Mouse (Mus musculus) colon, adult 2 months (tissue): ENCODE results near the gene Adam6a. TPM values are rescaled to one million over a fixed set of nuclear protein-coding genes. Genes with fewer than 3 reads are reported as not detected.

ENCODE experiments used
- polyA plus RNA-seq: library from polyadenylated mRNA; depleted of rRNA; stranded (reverse); fragments of >200 nt; gene quantifications from 2 replicates; pipeline ENCODE4 v1.2.3, GENCODE M21; 2012; rRNA removed

The Adam6a gene
- polyA plus RNA-seq, result not detected in 2 replicates

DNA sequence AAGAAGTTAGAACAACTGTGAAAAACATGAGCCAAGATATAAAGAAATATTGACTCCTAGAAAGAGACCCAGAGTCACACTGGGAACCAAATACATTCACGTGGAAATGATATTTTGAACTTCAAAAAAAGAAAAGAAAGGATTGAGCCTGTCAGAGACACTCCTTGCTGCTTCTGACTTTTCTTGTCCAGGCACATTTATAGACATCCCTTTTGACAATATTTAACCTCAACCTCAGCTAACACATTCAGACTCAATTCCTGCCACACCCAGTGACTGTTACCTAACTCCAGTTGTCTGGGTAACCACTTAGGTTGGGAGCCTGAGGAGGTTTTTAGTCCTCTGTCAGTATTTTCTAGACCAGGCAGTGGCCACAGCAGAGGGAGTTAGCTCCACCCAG lies at the start of gene Adam6a:
Gene Adam6a, plus strand, starts transcription at position 301 of the 400 bp plus-strand sequence.

Other genes with a start within 250 kb of the Adam6a start
- gene Adam6b, start 54.4 kb upstream of the Adam6a start, polyA plus RNA-seq, result not detected in 2 replicates